Mouse (Mus musculus): ENCODE measurements around the gene Tgm7.
"Not testable (repeated sequence)": the region's sequence is repeated elsewhere in the genome, so short reads cannot be mapped to it uniquely, and the experiment has no call there.

Gene Tgm7

GRCm38 (mm10) chr2:121109695-121110094 lies at the start of gene Tgm7:
Tgm7 (minus strand) TSS chr2:121109795.
- DNase-seq (ENCODE audit: low read depth, low spot score), result no peak

- DNase-seq (ENCODE audit: low read depth, low spot score), result peak; percentile 45
Measured at GRCm38 (mm10) chr2:121153100-121153499, 43.5 kb upstream of the Tgm7 start.

- DNase-seq (ENCODE audit: low read depth, low spot score), result no peak
Measured at GRCm38 (mm10) chr2:121149679-121150078, 40.1 kb upstream of the Tgm7 start.

GRCm38 (mm10) chr2:121142415-121142814 lies 32.8 kb upstream of the Tgm7 start:
- DNase-seq (ENCODE audit: low read depth, low spot score), result no peak

- no peak for DNase-seq (ENCODE audit: low read depth, low spot score)
Measured at GRCm38 (mm10) chr2:121141216-121142035, 31.8 kb upstream of the Tgm7 start.

GRCm38 (mm10) chr2:121140018-121140882 lies 30.7 kb upstream of the Tgm7 start, which contains the start of the genes Adal and Lcmt2:
Adal (plus strand) TSS chr2:121140428.
Lcmt2 (minus strand) TSS chr2:121140653.
- peak; percentile 90 for DNase-seq (ENCODE audit: low read depth, low spot score)

GRCm38 (mm10) chr2:121139266-121140017 lies 29.8 kb upstream of the Tgm7 start:
- peak; percentile 32 for DNase-seq (ENCODE audit: low read depth, low spot score)

GRCm38 (mm10) chr2:121137371-121137770 lies 27.8 kb upstream of the Tgm7 start:
- no peak for DNase-seq (ENCODE audit: low read depth, low spot score)

GRCm38 (mm10) chr2:121132822-121133221 lies 23.2 kb upstream of the Tgm7 start:
- DNase-seq (ENCODE audit: low read depth, low spot score), result no peak

- DNase-seq (ENCODE audit: low read depth, low spot score), result no peak
Measured at GRCm38 (mm10) chr2:121128865-121129620, 19.4 kb upstream of the Tgm7 start.

GRCm38 (mm10) chr2:121127536-121127935 lies 17.9 kb upstream of the Tgm7 start:
- DNase-seq (ENCODE audit: low read depth, low spot score), result no peak

GRCm38 (mm10) chr2:121126302-121126701 lies 16.7 kb upstream of the Tgm7 start:
- not testable (repeated sequence) for DNase-seq (ENCODE audit: low read depth, low spot score)

GRCm38 (mm10) chr2:121119260-121119659 lies 9.7 kb upstream of the Tgm7 start:
- DNase-seq (ENCODE audit: low read depth, low spot score), result no peak

GRCm38 (mm10) chr2:121115418-121115817 lies 5.8 kb upstream of the Tgm7 start:
- no peak for DNase-seq (ENCODE audit: low read depth, low spot score)

- DNase-seq (ENCODE audit: low read depth, low spot score), result no peak
Measured at GRCm38 (mm10) chr2:121105940-121106339, 3.7 kb downstream of the Tgm7 start.

- DNase-seq (ENCODE audit: low read depth, low spot score), result peak; percentile 68
Measured at GRCm38 (mm10) chr2:121102051-121102450, 7.5 kb downstream of the Tgm7 start.

- DNase-seq (ENCODE audit: low read depth, low spot score), result no peak
Measured at GRCm38 (mm10) chr2:121089751-121090150, 19.8 kb downstream of the Tgm7 start.

GRCm38 (mm10) chr2:121088507-121088906 lies 21.1 kb downstream of the Tgm7 start:
- DNase-seq (ENCODE audit: low read depth, low spot score), result peak; percentile 34

- no peak for DNase-seq (ENCODE audit: low read depth, low spot score)
Measured at GRCm38 (mm10) chr2:121085480-121086185, 24.0 kb downstream of the Tgm7 start, which contains the start of gene Tgm5. Tgm5 (minus strand) TSS chr2:121085841.

- DNase-seq (ENCODE audit: low read depth, low spot score), result no peak
Measured at GRCm38 (mm10) chr2:121082626-121083025, 27.0 kb downstream of the Tgm7 start.

Data from ES-CJ7 (cell line).